Mouse (Mus musculus): ENCODE measurements around the gene S1pr5.
"Not testable (repeated sequence)": the region's sequence is repeated elsewhere in the genome, so short reads cannot be mapped to it uniquely, and the experiment has no call there.

The S1pr5 gene

GRCm38 (mm10) chr9:21198960-21199359, 49.3 kb downstream of the S1pr5 start:
- DNase-seq, result no peak

- no peak for DNase-seq
Observed at GRCm38 (mm10) chr9:21197981-21198380, 50.3 kb downstream of the S1pr5 start.

DNA sequence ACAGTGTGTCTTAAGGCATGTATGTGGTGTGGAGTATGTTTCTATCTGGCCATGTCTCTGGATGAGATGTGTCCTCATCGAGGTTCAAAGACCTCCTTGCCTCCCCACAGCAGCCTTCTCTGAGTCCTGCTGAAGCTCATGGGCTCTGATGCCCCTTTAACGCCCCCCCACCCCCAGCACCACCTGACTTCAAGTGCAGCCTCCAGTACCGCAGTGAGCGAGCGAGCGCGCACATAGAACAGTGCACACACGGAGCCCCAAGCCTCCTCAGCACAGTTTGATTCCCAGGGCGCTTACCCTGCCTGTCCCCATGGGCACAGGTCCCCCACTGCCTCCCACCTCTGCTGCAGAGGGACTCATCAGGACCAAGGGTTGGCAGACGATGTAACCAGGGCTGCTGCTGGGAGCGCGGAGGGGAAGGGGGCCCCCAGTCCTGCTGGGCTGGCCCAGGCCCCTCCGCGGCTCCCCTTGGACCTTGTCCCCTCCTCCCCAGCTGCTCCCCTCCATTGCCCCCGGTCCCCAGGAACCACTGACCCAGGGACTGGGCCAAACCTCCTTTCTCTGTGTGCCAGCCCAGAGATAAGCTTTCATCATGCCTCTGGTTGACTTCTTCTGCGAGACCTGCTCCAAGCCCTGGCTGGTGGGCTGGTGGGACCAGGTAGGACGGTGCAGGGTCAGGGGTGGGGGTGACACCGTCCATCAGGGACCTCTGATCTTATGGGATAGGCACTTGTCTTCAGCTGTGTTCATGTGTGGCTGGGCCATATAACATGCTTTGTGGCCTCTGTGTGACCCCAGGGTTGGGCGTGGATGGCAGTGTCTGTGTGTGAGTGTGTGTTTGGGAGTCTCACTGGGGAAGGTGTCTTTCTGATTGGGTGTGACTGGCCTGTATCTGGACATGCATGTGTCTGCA, 51.5 kb downstream of the S1pr5 start:
- DNase-seq, result no peak

GRCm38 (mm10) chr9:21195736-21196505, 52.3 kb downstream of the S1pr5 start:
- DNase-seq, result not testable (repeated sequence)

DNA sequence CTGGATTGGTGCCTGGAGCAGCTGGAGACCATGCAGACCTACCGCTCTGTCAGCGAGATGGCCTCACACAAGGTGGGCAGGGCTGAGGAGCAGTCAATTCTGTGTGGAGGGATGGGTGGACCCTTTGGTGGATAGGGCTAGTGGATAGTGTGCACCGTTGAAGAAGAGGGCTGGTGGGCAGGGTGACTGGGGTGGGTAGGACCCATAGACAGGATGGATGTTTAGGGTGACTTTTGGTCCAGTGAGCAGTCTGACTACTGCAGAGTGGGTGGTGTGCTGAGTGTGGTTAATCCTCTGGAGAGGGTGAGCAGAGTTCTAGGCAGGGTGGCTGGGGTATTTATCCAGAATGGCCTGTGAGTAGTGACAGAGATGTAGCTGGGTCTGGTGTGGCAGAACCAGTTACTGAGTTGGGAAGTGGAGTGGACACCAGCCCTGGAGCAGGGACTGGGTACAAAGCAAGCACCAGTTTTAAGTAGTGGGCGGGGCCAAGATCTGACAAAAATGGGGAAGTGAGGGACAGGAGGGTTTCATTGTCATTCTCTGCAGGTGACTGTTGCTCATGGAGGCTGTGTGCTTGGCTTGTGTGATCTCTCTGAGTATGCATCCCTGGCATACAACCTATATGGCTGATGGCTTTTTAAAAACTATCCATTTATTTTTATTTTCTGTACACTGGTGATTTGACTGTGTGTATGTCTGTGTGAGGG, 53.3 kb downstream of the S1pr5 start:
- no peak for DNase-seq

- no peak for DNase-seq
Observed at GRCm38 (mm10) chr9:21193786-21194185, 54.5 kb downstream of the S1pr5 start.
